Mouse (Mus musculus): ENCODE results near the gene Mif.

DNA sequence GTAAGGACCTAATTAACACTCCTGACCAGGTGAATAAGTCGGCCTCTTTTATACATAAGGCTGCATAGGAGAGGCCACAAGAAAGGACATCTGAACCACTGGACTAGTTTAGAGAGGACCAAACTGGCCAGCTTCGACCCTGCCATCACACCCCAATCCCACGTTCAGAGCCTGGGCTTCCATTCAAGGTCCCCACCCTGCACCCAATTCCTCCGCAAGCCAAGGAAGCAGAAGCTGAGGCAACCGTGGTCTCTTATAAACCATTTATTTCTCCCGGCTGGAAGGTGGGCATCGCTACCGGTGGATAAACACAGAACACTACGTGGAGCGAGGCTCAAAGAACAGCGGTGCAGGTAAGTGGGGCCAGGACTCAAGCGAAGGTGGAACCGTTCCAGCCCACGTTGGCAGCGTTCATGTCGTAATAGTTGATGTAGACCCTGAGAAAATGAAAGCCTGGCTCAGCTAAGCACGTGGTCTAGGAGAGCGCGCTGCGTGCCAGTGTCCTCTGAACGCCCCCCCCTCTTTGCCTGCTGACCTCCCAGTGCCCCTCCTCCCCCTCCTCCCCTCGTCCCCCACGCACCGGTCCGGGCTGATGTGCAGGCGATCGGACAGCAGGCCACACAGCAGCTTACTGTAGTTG is 813 bp downstream of the Mif start:
- TF ChIP-seq CTCF (IDR thresholded peaks at IDR 0.05; ENCODE audit: borderline replicate concordance, extremely low read depth, insufficient read depth, insufficient read length) (no peak), POLR2A (IDR thresholded peaks at IDR 0.05; ENCODE audit: borderline replicate concordance, extremely low read depth, insufficient read depth, insufficient read length, poor library complexity, severe bottlenecking) (no peak)
